Mouse (Mus musculus) lung, embryonic 15.5 days (tissue): ENCODE data around the gene Glis3. TPM values are rescaled to one million over a fixed set of nuclear protein-coding genes. Genes with fewer than 3 reads are reported as not detected.

ENCODE experiments used
- ATAC-seq: fragments of 200-750 bp; cut with Nextera tagmentation; 2 replicates; pipeline ENCODE4 v1.8.0; 2017; ENCODE audit warnings: moderate number of reproducible peaks, borderline replicate concordance; ENCODE audit not compliant: low FRiP score, low TSS enrichment; ENCODE audit errors: extremely low read depth
- H3K27ac ChIP-seq: fragments of 300-500 bp; sonication (generic); 2 replicates; pipeline ENCODE4 v1.5.1; 2015; ENCODE audit warnings: moderate library complexity, mild to moderate bottlenecking, inconsistent platforms
- H3K27me3 ChIP-seq: fragments of 300-500 bp; sonication (generic); 2 replicates; pipeline ENCODE4 v1.6.1; 2015; ENCODE audit warnings: inconsistent platforms
- H3K36me3 ChIP-seq: fragments of 300-500 bp; sonication (generic); 2 replicates; pipeline ENCODE4 v1.6.1; 2015; ENCODE audit warnings: inconsistent platforms
- H3K4me1 ChIP-seq: fragments of 300-500 bp; sonication (generic); 2 replicates; pipeline ENCODE4 v1.6.1; 2015; ENCODE audit warnings: inconsistent platforms
- H3K4me2 ChIP-seq: fragments of 300-500 bp; sonication (generic); 2 replicates; pipeline ENCODE4 v1.6.1; 2015; ENCODE audit warnings: inconsistent platforms, mild to moderate bottlenecking, moderate library complexity
- H3K4me3 ChIP-seq: fragments of 300-500 bp; sonication (generic); 2 replicates; pipeline ENCODE4 v1.5.1; 2015; ENCODE audit warnings: mild to moderate bottlenecking, inconsistent platforms
- H3K9ac ChIP-seq: fragments of 300-500 bp; sonication (generic); 2 replicates; pipeline ENCODE4 v1.6.1; 2015; ENCODE audit warnings: inconsistent platforms
- H3K9me3 ChIP-seq: fragments of 300-500 bp; sonication (generic); 2 replicates; pipeline ENCODE4 v1.6.1; 2016; ENCODE audit warnings: inconsistent platforms
- WGBS: fragments of 180-500 bp; shearing (Covaris S2); methylation state at CpG from one replicate; pipeline ENCODE4 v1.1.7; 2015; 5-methylcytosine and 5-hydroxymethylcytosine counted together
- polyA plus RNA-seq: library from polyadenylated mRNA; unstranded; fragments of >200 nt; fragmentation: Nextera tagmentation; extraction: Ambion mirVana; gene quantifications from 2 replicates; pipeline ENCODE4 v1.2.1, GENCODE M21; 2015

Glis3 gene
- polyA plus RNA-seq, 1 experiment from 2014 or later: 4.5 TPM

- no peak overlapping the region for H3K27ac ChIP-seq
- 76% methylated on average over 11 of the region's 11 CpGs for WGBS
- H3K4me3 ChIP-seq: no peak overlapping the region
- no peak overlapping the region for H3K9ac ChIP-seq
- H3K4me2 ChIP-seq: no peak overlapping the region
- no peaks in the 10 kb centered on the region for H3K9me3 ChIP-seq
- H3K36me3 ChIP-seq: no peaks in the 10 kb centered on the region
- ATAC-seq: no peak
- H3K4me1 ChIP-seq: no peaks in the 10 kb centered on the region
- H3K27me3 ChIP-seq: no peaks in the 10 kb centered on the region
Observed at GRCm38 (mm10) chr19:28621608-28622505, 58.0 kb downstream of the Glis3 start.

DNA sequence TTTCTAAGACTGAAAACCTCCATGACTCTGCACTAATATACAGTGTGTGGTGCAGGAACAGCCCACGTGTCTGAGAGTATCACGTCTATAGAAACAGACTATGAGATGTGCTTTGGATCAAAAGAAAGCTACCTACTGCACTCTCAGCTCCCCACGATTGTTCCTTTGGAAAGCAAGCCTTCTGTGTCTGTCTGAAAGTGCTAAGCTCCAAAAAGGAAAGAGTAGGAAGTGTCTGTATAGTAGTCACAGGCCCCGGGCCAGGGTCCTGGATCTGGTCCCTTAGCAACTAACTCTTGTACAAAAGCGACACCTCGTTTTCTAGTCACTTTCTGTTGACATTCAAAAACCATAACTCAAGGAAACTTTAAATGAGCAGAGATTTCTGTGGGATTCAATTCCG, 62.1 kb downstream of the Glis3 start:
- Histone ChIP-seq H3K27me3 (no peaks in the 10 kb centered on the region), H3K4me2 (no peak overlapping the region), H3K27ac (no peak overlapping the region), H3K9me3 (no peaks in the 10 kb centered on the region), H3K9ac (no peak overlapping the region), H3K4me1 (no peaks in the 10 kb centered on the region), H3K36me3 (no peaks in the 10 kb centered on the region), H3K4me3 (no peak overlapping the region)
- WGBS: 79% methylated on average over 7 of the region's 7 CpGs
- no peak for ATAC-seq

DNA sequence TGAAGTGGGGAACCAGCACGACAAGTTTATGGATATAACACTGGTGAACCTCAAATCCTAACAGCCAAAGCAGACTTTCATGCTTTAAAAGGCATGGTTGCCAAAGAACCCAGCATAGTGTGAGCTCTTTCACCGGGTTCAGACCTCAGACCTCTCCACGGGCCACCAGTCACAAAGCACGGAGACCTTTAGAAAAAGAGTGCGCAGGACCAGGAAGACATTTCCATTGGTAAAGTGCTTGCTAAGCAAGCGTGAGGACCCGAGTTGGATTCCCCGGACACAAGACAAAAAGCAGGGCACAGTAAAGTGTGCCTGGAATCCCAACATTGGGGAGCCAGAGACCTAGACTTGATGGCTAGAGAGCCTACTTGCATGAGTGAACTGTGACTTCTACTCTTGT, 62.7 kb downstream of the Glis3 start:
- Histone ChIP-seq H3K4me2 (no peak overlapping the region), H3K4me1 (no peaks in the 10 kb centered on the region), H3K4me3 (no peak overlapping the region), H3K9ac (no peak overlapping the region), H3K27ac (no peak overlapping the region), H3K9me3 (no peaks in the 10 kb centered on the region), H3K36me3 (no peaks in the 10 kb centered on the region), H3K27me3 (no peaks in the 10 kb centered on the region)
- WGBS: 88% methylated on average over 8 of the region's 8 CpGs
- ATAC-seq: no peak

DNA sequence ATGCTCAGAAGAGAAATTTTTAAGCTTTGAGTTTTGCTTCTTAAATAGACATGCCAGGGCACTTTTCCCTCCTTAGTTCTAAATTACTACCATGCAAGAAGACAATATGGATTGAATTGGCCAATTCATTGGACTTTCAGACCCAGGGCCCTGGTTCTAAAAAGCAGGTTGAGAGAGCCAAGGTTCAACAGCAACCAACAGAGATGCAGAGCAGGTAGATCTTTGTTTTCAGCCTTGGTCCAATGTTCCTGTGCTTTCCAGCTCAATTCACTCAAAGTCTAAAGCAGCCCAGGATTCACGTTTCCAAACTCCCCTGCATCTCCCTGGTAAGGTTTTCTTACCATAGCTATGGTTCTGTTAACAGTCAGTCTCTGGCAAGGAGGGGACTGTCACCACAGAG, 63.4 kb downstream of the Glis3 start:
- no peaks in the 10 kb centered on the region for H3K36me3 ChIP-seq
- no peaks in the 10 kb centered on the region for H3K9me3 ChIP-seq
- no peak for ATAC-seq
- no peak overlapping the region for H3K27ac ChIP-seq
- H3K4me2 ChIP-seq: no peak overlapping the region
- H3K4me1 ChIP-seq: no peaks in the 10 kb centered on the region
- no peak overlapping the region for H3K4me3 ChIP-seq
- no peak overlapping the region for H3K9ac ChIP-seq
- no peaks in the 10 kb centered on the region for H3K27me3 ChIP-seq
- 81% methylated on average over 1 of the region's 1 CpGs for WGBS

DNA sequence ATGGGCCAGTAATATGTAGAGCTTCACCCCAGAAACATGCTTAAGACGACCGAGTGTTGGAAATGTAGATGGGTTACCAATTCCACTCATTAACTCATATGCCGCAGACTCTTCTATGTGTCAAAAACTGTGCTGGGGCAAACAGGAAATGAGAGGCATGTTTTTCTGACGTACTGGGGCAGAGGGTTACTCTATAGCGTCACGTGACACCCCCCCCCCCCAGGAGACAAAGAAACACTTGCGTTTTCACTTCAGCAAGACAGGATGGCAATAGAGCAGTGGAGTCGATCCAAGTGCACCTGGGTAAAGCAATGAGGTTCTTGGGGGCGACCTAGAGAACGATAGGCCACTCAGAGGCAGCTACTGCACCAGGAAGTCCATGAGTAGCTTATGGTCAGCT, 67.6 kb downstream of the Glis3 start:
- no peaks in the 10 kb centered on the region for H3K36me3 ChIP-seq
- no peak for ATAC-seq
- no peaks in the 10 kb centered on the region for H3K9me3 ChIP-seq
- WGBS: 82% methylated on average over 10 of the region's 10 CpGs
- no peak overlapping the region for H3K4me3 ChIP-seq
- H3K27me3 ChIP-seq: no peaks in the 10 kb centered on the region
- no peak overlapping the region for H3K9ac ChIP-seq
- no peak overlapping the region for H3K27ac ChIP-seq
- H3K4me2 ChIP-seq: no peak overlapping the region
- peaks cover 10% of the 10 kb centered on the region for H3K4me1 ChIP-seq

GRCm38 (mm10) chr19:28608747-28609146, 71.1 kb downstream of the Glis3 start:
- Histone ChIP-seq H3K4me1 (peaks cover 10% of the 10 kb centered on the region), H3K9me3 (no peaks in the 10 kb centered on the region), H3K36me3 (no peaks in the 10 kb centered on the region), H3K27me3 (no peaks in the 10 kb centered on the region), H3K27ac (no peak overlapping the region), H3K9ac (no peak overlapping the region), H3K4me2 (no peak overlapping the region), H3K4me3 (no peak overlapping the region)
- WGBS: 48% methylated on average over 5 of the region's 5 CpGs
- ATAC-seq: peak; percentile 27; the same call in 1 of the 2 replicates

GRCm38 (mm10) chr19:28608277-28608676, 71.6 kb downstream of the Glis3 start:
- WGBS: 54% methylated on average over 6 of the region's 6 CpGs
- Histone ChIP-seq H3K9me3 (no peaks in the 10 kb centered on the region), H3K27ac (no peak overlapping the region; the same call in 1 of the 2 replicates), H3K9ac (no peak overlapping the region), H3K27me3 (no peaks in the 10 kb centered on the region), H3K4me2 (no peak overlapping the region), H3K4me1 (peaks cover 10% of the 10 kb centered on the region), H3K4me3 (no peak overlapping the region), H3K36me3 (no peaks in the 10 kb centered on the region)
- ATAC-seq: peak; percentile 19; the same call in 1 of the 2 replicates

- no peak overlapping the region for H3K9ac ChIP-seq
- no peaks in the 10 kb centered on the region for H3K4me1 ChIP-seq
- no peak overlapping the region for H3K27ac ChIP-seq
- H3K4me3 ChIP-seq: no peak overlapping the region
- no peaks in the 10 kb centered on the region for H3K27me3 ChIP-seq
- ATAC-seq: no peak
- H3K4me2 ChIP-seq: no peak overlapping the region
- no peaks in the 10 kb centered on the region for H3K36me3 ChIP-seq
- 70% methylated on average over 4 of the region's 4 CpGs for WGBS
- H3K9me3 ChIP-seq: no peaks in the 10 kb centered on the region
Observed at GRCm38 (mm10) chr19:28600866-28601265, 79.0 kb downstream of the Glis3 start.

GRCm38 (mm10) chr19:28594215-28594614, 85.7 kb downstream of the Glis3 start:
- peaks cover 8% of the 10 kb centered on the region; the same call in 1 of the 2 replicates for H3K4me1 ChIP-seq
- H3K27ac ChIP-seq: no peak overlapping the region
- no peaks in the 10 kb centered on the region for H3K27me3 ChIP-seq
- peak overlapping the region; percentile 24; the same call in 1 of the 2 replicates for H3K4me2 ChIP-seq
- ATAC-seq: no peak
- no peak overlapping the region for H3K4me3 ChIP-seq
- H3K9ac ChIP-seq: no peak overlapping the region
- no peaks in the 10 kb centered on the region for H3K36me3 ChIP-seq
- 14% methylated on average over 4 of the region's 4 CpGs for whole genome bisulfite sequencing
- no peaks in the 10 kb centered on the region for H3K9me3 ChIP-seq

- H3K4me3 ChIP-seq: no peak overlapping the region
- WGBS: 65% methylated on average over 13 of the region's 13 CpGs
- ATAC-seq: no peak
- no peak overlapping the region for H3K27ac ChIP-seq
- no peaks in the 10 kb centered on the region for H3K9me3 ChIP-seq
- H3K4me2 ChIP-seq: no peak overlapping the region
- H3K27me3 ChIP-seq: no peaks in the 10 kb centered on the region
- no peaks in the 10 kb centered on the region for H3K36me3 ChIP-seq
- H3K9ac ChIP-seq: no peak overlapping the region
- peaks cover 8% of the 10 kb centered on the region; the same call in 1 of the 2 replicates for H3K4me1 ChIP-seq
Observed at GRCm38 (mm10) chr19:28592981-28593380, 86.9 kb downstream of the Glis3 start.

GRCm38 (mm10) chr19:28591736-28592477, 88.0 kb downstream of the Glis3 start:
- Histone ChIP-seq H3K4me2 (no peak overlapping the region), H3K4me1 (peaks cover 8% of the 10 kb centered on the region; the same call in 1 of the 2 replicates), H3K4me3 (no peak overlapping the region), H3K27me3 (no peaks in the 10 kb centered on the region), H3K9me3 (no peaks in the 10 kb centered on the region), H3K36me3 (no peaks in the 10 kb centered on the region), H3K9ac (no peak overlapping the region), H3K27ac (no peak overlapping the region)
- no peak for ATAC-seq
- 75% methylated on average over 7 of the region's 7 CpGs for WGBS

DNA sequence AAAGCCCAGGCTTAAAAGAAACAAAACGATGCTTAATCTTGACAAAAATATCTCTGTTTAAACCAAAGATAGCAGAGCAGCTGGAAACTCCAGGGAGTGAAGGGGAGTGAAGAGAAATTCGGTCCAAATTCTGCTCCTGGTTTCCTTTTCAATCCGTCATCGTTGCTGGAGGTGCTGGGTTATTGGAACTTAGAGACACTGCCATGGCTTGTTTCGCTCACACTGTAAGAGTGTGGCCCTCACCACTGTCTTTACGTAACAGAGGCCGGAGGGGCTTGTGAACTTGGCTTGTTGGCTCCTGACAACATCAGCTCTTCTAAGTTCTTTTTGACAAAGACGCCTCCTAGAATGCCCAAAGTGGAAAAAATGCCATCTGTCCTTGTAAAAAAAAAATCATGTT, 99.4 kb downstream of the Glis3 start:
- Histone ChIP-seq H3K9ac (no peak overlapping the region), H3K9me3 (no peaks in the 10 kb centered on the region), H3K27me3 (no peaks in the 10 kb centered on the region), H3K4me1 (peaks cover 11% of the 10 kb centered on the region; the same call in 1 of the 2 replicates), H3K4me2 (no peak overlapping the region), H3K36me3 (no peaks in the 10 kb centered on the region), H3K4me3 (no peak overlapping the region), H3K27ac (no peak overlapping the region)
- WGBS: 63% methylated on average over 8 of the region's 8 CpGs
- ATAC-seq: no peak
